Mouse (Mus musculus) CH12.LX (cell line): ENCODE measurements around the gene Cish. TPM values are rescaled to one million over a fixed set of nuclear protein-coding genes. Genes with fewer than 3 reads are reported as not detected.

ENCODE experiments used
- DNase-seq: peaks from one replicate; pipeline ENCODE4 v3.0.0-alpha.2; 2013; ENCODE audit errors: extremely low read depth
- H3K27ac ChIP-seq: 2 replicates; pipeline ENCODE4 v1.5.1; 2012; ENCODE audit warnings: low read depth, mild to moderate bottlenecking, control low read depth, moderate library complexity; ENCODE audit not compliant: insufficient read depth
- H3K27me3 ChIP-seq: replicated peaks from 2 replicates; pipeline ENCODE3; 2012; ENCODE audit warnings: inconsistent platforms
- H3K36me3 ChIP-seq, 2 experiments: replicated peaks in 1 of 2; 2 replicates each; pipeline versions ENCODE3 to v1.6.1; 2012; ENCODE audit warnings: inconsistent platforms in 1 of 2, low read length in 1 of 2, mild to moderate bottlenecking in 1 of 2, mixed read lengths in 1 of 2, moderate library complexity in 1 of 2; ENCODE audit not compliant: control insufficient read depth in 1 of 2, insufficient read depth in 1 of 2
- H3K4me1 ChIP-seq, 2 experiments: 2 replicates each; pipeline ENCODE4 v1.6.1; 2012; ENCODE audit warnings: inconsistent platforms in 1 of 2, moderate library complexity in 1 of 2; ENCODE audit not compliant: insufficient read depth in 2 of 2, control insufficient read depth in 1 of 2
- H3K4me2 ChIP-seq: 2 replicates; pipeline ENCODE4 v1.6.1; 2012; ENCODE audit warnings: low read depth, mild to moderate bottlenecking, control low read depth; ENCODE audit not compliant: poor library complexity, insufficient read depth, severe bottlenecking
- H3K4me3 ChIP-seq, 3 experiments: fragments of 150-350 bp in 1 of 3; sonication (generic) in 1 of 3; replicated peaks in 1 of 3; 2 replicates each; pipeline versions ENCODE3 to v1.5.1; 2011 to 2012; ENCODE audit warnings: low read depth in 2 of 3, low read length in 2 of 3, mild to moderate bottlenecking in 2 of 3, moderate library complexity in 2 of 3, control low read depth in 1 of 3, improper control_type of control experiment in 1 of 3, inconsistent platforms in 1 of 3, mixed read lengths in 1 of 3; ENCODE audit not compliant: poor library complexity in 1 of 3
- H3K79me2 ChIP-seq: replicated peaks from 2 replicates; pipeline ENCODE4 v1.6.1; 2012; ENCODE audit warnings: mild to moderate bottlenecking, moderate library complexity; ENCODE audit not compliant: control insufficient read depth, poor library complexity, insufficient read depth, severe bottlenecking; ENCODE audit errors: extremely low read depth
- H3K9ac ChIP-seq: 2 replicates; pipeline ENCODE4 v1.6.1; 2012; ENCODE audit warnings: low read depth, mild to moderate bottlenecking, control low read depth, moderate library complexity; ENCODE audit not compliant: insufficient read depth
- H3K9me3 ChIP-seq: replicated peaks from 2 replicates; pipeline ENCODE3; 2012; ENCODE audit warnings: low read length, inconsistent platforms, mixed read lengths
- BHLHE40 ChIP-seq: IDR thresholded peaks from 2 replicates; pipeline ENCODE4 v1.6.1; 2011; ENCODE audit warnings: mild to moderate bottlenecking, low read depth, low read length, improper control_type of control experiment
- CHD2 ChIP-seq: IDR thresholded peaks from 2 replicates; pipeline ENCODE4 v1.6.1; 2011; ENCODE audit warnings: low read length, improper control_type of control experiment
- CTCF ChIP-seq, 2 experiments: IDR thresholded peaks in 1 of 2; conservative IDR thresholded peaks in 1 of 2; 2 replicates each; pipeline ENCODE4 v1.5.1; 2011 to 2012; ENCODE audit warnings: low read depth in 2 of 2, low read length in 2 of 2, improper control_type of control experiment in 1 of 2, inconsistent platforms in 1 of 2, mild to moderate bottlenecking in 1 of 2, moderate library complexity in 1 of 2
- IRF4 ChIP-seq: IDR thresholded peaks from 2 replicates; pipeline ENCODE4 v1.6.1; 2014; ENCODE audit warnings: low read depth, mild to moderate bottlenecking, inconsistent platforms, low read length, improper control_type of control experiment
- JUND ChIP-seq: conservative IDR thresholded peaks from 2 replicates; pipeline ENCODE4 v1.6.1; 2011; ENCODE audit warnings: low read depth, low read length, improper control_type of control experiment
- MAZ ChIP-seq: IDR thresholded peaks from 2 replicates; pipeline ENCODE4 v1.6.1; 2012; ENCODE audit warnings: low read depth, mild to moderate bottlenecking, inconsistent platforms, low read length, improper control_type of control experiment, moderate library complexity
- MEF2A ChIP-seq: IDR thresholded peaks from 2 replicates; pipeline ENCODE4 v1.6.1; 2014; ENCODE audit warnings: low read depth, mild to moderate bottlenecking, inconsistent platforms, low read length, improper control_type of control experiment, borderline replicate concordance
- NELFE ChIP-seq: IDR thresholded peaks from 2 replicates; pipeline ENCODE4 v1.6.1; 2011; ENCODE audit warnings: low read depth, low read length, improper control_type of control experiment
- PAX5 ChIP-seq: IDR thresholded peaks from 2 replicates; pipeline ENCODE4 v1.6.1; 2012; ENCODE audit warnings: low read length, inconsistent platforms, mixed read lengths
- POLR2A ChIP-seq: IDR thresholded peaks from 2 replicates; pipeline ENCODE4 v1.6.1; 2011; ENCODE audit warnings: low read depth, mild to moderate bottlenecking, improper control_type of control experiment, low read length
- POLR2AphosphoS2 ChIP-seq: IDR thresholded peaks from 2 replicates; pipeline ENCODE4 v1.6.1; 2011; ENCODE audit warnings: low read depth, low read length, improper control_type of control experiment
- RAD21 ChIP-seq: IDR thresholded peaks from 2 replicates; pipeline ENCODE4 v1.6.1; 2011; ENCODE audit warnings: low read depth, mild to moderate bottlenecking, low read length, improper control_type of control experiment, moderate library complexity
- RCOR1 ChIP-seq: conservative IDR thresholded peaks from 2 replicates; pipeline ENCODE4 v1.6.1; 2012; ENCODE audit warnings: low read depth, mild to moderate bottlenecking, inconsistent platforms, low read length, improper control_type of control experiment
- SIN3A ChIP-seq: IDR thresholded peaks from 2 replicates; pipeline ENCODE4 v1.6.1; 2012; ENCODE audit warnings: low read length, improper control_type of control experiment, inconsistent platforms
- SMC3 ChIP-seq: IDR thresholded peaks from 2 replicates; pipeline ENCODE4 v1.6.1; 2011; ENCODE audit warnings: low read depth, low read length, improper control_type of control experiment
- TBP ChIP-seq: conservative IDR thresholded peaks from 2 replicates; pipeline ENCODE4 v1.6.1; 2011; ENCODE audit warnings: low read depth, low read length, improper control_type of control experiment
- TCF12 ChIP-seq: IDR thresholded peaks from 2 replicates; pipeline ENCODE4 v1.6.1; 2014; ENCODE audit warnings: low read depth, mild to moderate bottlenecking, inconsistent platforms, low read length, improper control_type of control experiment
- UBTF ChIP-seq: IDR thresholded peaks from 2 replicates; pipeline ENCODE4 v1.6.1; 2012; ENCODE audit warnings: low read depth, mild to moderate bottlenecking, inconsistent platforms, low read length, improper control_type of control experiment, moderate library complexity
- USF2 ChIP-seq: conservative IDR thresholded peaks from 2 replicates; pipeline ENCODE4 v1.6.1; 2011; ENCODE audit warnings: low read depth, low read length, improper control_type of control experiment
- ZC3H11A ChIP-seq: IDR thresholded peaks from 2 replicates; pipeline ENCODE4 v1.6.1; 2012; ENCODE audit warnings: low read depth, mild to moderate bottlenecking, inconsistent platforms, low read length, improper control_type of control experiment
- ZKSCAN1 ChIP-seq: IDR thresholded peaks from 2 replicates; pipeline ENCODE4 v1.6.1; 2012; ENCODE audit warnings: low read depth, inconsistent platforms, low read length, improper control_type of control experiment, borderline replicate concordance
- ZMIZ1 ChIP-seq: IDR thresholded peaks from 2 replicates; pipeline ENCODE4 v1.6.1; 2012; ENCODE audit warnings: low read depth, mild to moderate bottlenecking, inconsistent platforms, low read length, improper control_type of control experiment
- ZNF384 ChIP-seq: IDR thresholded peaks from 2 replicates; pipeline ENCODE4 v1.6.1; 2012; ENCODE audit warnings: low read depth, low read length, improper control_type of control experiment, inconsistent platforms
- dilution Hi-C: fragments of 300-500 bp; cut with MboI; formaldehyde crosslinking; loops from 2 replicates; pipeline ENCODE4 v1.14.3; 2020; ENCODE audit warnings: low sequenced_read_pairs; ENCODE audit not compliant: extremely low pct_unique_long_range_greater_than_20kb, extremely low pct_ligation_motif_present
- in situ Hi-C: fragments of 300-500 bp; cut with MboI; formaldehyde crosslinking; loops from 3 replicates; pipeline ENCODE4 v1.14.3; 2019; ENCODE audit warnings: low sequenced_read_pairs, low pct_ligation_motif_present, low pct_unique_long_range_greater_than_20kb, mixed read lengths
- polyA plus RNA-seq: library from polyadenylated mRNA; unstranded; fragments of >175 nt; gene quantifications from 2 replicates; pipeline ENCODE4 v1.2.1, GENCODE M21; 2012; ENCODE audit warnings: low read depth; ENCODE audit not compliant: insufficient read length
- total RNA-seq, 2 experiments: library from RNA; depleted of rRNA; stranded (reverse); fragments of 300-350 nt in 1 of 2; fragments of >200 nt in 1 of 2; gene quantifications; 2 replicates each; pipeline ENCODE4 v1.2.3; 2012 to 2014

Cish gene
- total and polyA plus RNA-seq, 3 experiments = 0.43 to 4.6 (median 3.5) TPM

DNA sequence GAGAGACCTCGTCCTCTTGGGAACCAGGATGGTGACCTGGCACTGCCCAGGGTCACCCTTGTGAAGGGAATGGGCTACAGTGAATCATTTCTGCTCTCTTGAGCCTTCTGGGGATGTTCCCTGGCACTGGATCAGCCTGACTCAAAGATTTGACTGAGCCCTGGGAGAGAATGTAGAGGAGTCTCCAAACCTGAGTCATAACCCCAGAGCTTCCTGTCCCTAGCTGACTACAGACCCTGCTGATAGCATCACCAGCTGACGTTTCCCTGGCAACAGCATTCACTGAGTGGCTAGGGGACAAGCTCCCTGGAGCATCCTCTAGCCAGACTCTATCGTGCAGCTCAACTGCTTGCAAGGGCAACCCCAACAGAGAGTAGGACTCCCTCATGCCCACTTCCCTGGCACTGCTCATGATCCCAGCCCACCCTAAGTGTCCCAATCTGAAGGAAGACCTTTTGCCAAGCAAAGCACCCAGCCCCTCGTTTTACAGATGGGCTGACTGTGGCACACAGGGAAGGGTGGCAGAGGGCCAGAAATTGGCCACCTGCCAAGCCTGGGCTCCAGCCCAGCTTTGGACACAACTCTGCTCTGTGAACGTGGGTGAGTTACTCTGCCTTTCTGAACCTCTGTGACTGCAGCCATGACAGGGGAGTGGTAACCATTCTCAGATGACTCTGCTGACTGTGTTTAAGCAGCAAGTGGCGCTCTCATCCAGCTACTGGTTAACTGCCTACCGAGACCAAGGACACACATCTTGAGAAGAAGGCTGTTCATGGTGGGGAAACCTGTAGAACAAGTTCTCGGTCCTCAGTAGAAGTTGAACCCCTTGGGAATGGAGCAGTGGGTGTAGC is 17.1 kb upstream of the Cish start:
- dilution Hi-C loops (no loop called here), in situ Hi-C loops (loop anchor here (25.0 kb wide), 1 partner anchor 616 kb away; the partner anchor contains the start of gene Grm2)
- H3K27me3 ChIP-seq = no peaks in the 10 kb centered on the region
- H3K27ac ChIP-seq = no peak overlapping the region
- DNase-seq = no peak
- no peaks in the 10 kb centered on the region for H3K9me3 ChIP-seq
- TF ChIP-seq ZNF384 = no peak
- peak; percentile 25 for TF ChIP-seq SMC3
- TF ChIP-seq NELFE = no peak
- no peak for TF ChIP-seq BHLHE40
- TF ChIP-seq PAX5 = no peak
- peak in 1 of 2 experiments; percentile 41; a peak in 2 of 4 replicates for TF ChIP-seq CTCF (conservative IDR thresholded peaks at IDR 0.05 in 1 of 2, IDR thresholded peaks at IDR 0.05 in 1 of 2; ENCODE audit: low read depth in 2 of 2, low read length in 2 of 2)
- TF ChIP-seq RAD21 = peak; percentile 43
- no peak for TF ChIP-seq USF2
- no peak for TF ChIP-seq TBP
- TF ChIP-seq POLR2A = no peak
- no peak for TF ChIP-seq MEF2A
- TF ChIP-seq ZMIZ1 = no peak
- TF ChIP-seq ZKSCAN1 = no peak
- no peak for TF ChIP-seq ZC3H11A
- no peak for TF ChIP-seq UBTF
- TF ChIP-seq JUND = no peak
- no peak for TF ChIP-seq RCOR1
- peaks cover 0 to 55% of the 10 kb centered on the region in 2 experiments for H3K36me3 ChIP-seq
- peaks cover 23 to 46% of the 10 kb centered on the region in 2 experiments for H3K4me1 ChIP-seq
- H3K9ac ChIP-seq = no peak overlapping the region
- no peaks in the 10 kb centered on the region for H3K79me2 ChIP-seq
- H3K4me3 ChIP-seq = no peak overlapping the region
- no peak overlapping the region for H3K4me2 ChIP-seq

DNA sequence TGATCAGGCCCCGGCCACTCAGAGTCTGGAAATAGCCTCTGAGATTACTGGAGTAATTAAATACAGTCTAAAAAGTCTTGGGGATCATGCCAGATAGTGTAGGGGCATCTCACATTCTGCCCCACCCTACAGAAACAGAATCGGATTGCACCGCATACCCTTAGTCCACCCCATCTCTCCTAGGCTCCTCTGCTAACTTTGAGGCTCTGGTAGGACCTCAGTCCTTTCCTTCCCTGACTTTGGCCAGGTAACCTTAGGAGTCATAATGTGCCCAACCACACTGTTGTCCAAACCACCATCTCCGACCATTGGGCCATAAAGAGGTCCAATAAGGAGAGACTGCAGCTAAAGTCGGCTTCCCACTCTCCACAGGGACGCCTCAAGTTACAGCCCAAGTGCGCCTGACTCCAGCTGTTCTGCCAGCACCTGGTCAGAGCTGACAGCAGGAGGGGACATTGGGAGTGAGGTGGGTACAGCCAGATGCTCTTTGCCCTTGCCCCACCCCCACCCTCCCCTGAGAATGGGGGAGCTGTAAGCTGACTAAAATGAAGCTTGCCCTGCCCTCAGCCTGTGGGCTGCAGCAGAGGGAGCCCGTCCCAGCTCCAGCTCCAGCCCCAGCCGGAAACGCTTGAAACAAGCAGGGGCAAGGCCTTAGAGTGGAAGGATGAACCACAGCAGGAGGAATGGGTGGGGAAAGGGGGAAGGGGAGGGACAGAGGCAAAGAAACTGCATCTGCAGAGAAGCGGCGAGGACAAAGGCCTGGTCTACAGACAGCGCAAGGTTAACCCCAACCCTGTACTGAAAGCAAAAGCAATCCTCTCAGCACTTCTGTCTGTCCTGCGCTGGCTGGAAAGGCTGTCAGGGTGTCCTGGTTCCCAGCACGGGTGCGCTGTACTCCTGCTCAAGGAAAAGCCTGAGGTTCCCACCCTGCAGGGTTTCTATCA is 16.2 kb upstream of the Cish start:
- Histone ChIP-seq H3K79me2 (no peaks in the 10 kb centered on the region), H3K4me2 (peak overlapping the region; percentile 71), H3K9ac (0 out of 2 replicates have a peak overlapping the region, but pooled peaks have one; percentile 4), H3K9me3 (no peaks in the 10 kb centered on the region)
- dilution Hi-C loops = no loop called here
- TF ChIP-seq CHD2 (peak; percentile 75), BHLHE40 (0 out of 2 replicates have a peak, but pooled peaks have one; percentile 8), IRF4 (peak; percentile 37; the same call in 1 of the 2 replicates), SIN3A (0 out of 2 replicates have a peak, but pooled peaks have one; percentile 22), MAZ (0 out of 2 replicates have a peak, but pooled peaks have one; percentile 26), RAD21 (no peak), POLR2A (0 out of 2 replicates have a peak, but pooled peaks have one; percentile 19), TCF12 (peak; percentile 48; the same call in 1 of the 2 replicates), POLR2AphosphoS2 (no peak)
- TF ChIP-seq, all 38 proteins: peak for 7
- in situ Hi-C loops = loop anchor here (25.0 kb wide), 1 partner anchor 617 kb away; the partner anchor contains the start of gene Grm2
- peak overlapping the region; percentile 3 to 41 (median 31) for H3K4me3 ChIP-seq
- H3K27ac ChIP-seq = peak overlapping the region; percentile 2; the same call in 1 of the 2 replicates
- peaks cover 3 to 55% of the 10 kb centered on the region in 2 experiments for H3K36me3 ChIP-seq
- H3K4me1 ChIP-seq = peaks cover 23 to 42% of the 10 kb centered on the region in 2 experiments
- no peak for DNase-seq
- no peaks in the 10 kb centered on the region for H3K27me3 ChIP-seq
